Mouse (Mus musculus) heart, postnatal 0 days (tissue): ENCODE measurements around the gene Cldn5.

Experiments used
- CTCF ChIP-seq: IDR thresholded peaks from 2 replicates; pipeline ENCODE4 v1.5.1; 2016; ENCODE audit warnings: antibody characterized with exemption, control low read depth, low read depth
- EP300 ChIP-seq: IDR thresholded peaks from 2 replicates; pipeline ENCODE4 v1.6.1; 2016; ENCODE audit warnings: antibody characterized with exemption, low read depth

DNA sequence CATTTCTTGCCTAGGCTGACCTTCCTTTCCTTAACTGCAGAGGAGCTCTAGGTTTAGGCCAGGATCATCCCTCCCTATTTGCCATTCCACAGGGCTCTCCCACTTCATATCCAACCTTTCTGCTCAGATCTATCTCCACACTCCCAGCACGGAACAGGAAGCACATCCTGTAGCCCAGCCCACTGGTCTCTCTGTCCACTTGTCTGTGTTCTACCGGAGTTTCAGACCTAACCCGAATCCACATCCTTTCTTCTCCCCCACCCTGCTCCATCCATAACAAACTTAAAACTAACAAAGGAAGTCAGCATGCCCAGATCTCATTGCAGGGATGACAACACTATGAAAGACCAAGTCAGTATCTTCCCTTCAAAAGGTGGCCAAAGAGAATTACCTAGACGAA is 10.3 kb upstream of the Cldn5 start:
- TF ChIP-seq CTCF: no peak
- TF ChIP-seq EP300: no peak
